Mouse (Mus musculus) midbrain, embryonic 11.5 days (tissue): ENCODE data around the gene Cep112. TPM values are rescaled to one million over a fixed set of nuclear protein-coding genes. Genes with fewer than 3 reads are reported as not detected.

Source experiments
- ATAC-seq: fragments of 200-750 bp; cut with Nextera tagmentation; 2 replicates; pipeline ENCODE4 v1.8.0; 2017; ENCODE audit warnings: moderate TSS enrichment, moderate library complexity; ENCODE audit not compliant: low FRiP score
- DNase-seq: peaks from one replicate; pipeline ENCODE4 v3.0.0; 2015; ENCODE audit warnings: low spot score; ENCODE audit errors: missing footprints
- H3K27ac ChIP-seq: fragments of 300-500 bp; sonication (generic); 2 replicates; pipeline ENCODE4 v1.5.1; 2014; ENCODE audit warnings: low read depth, low read length
- H3K27me3 ChIP-seq: fragments of 300-500 bp; sonication (generic); 2 replicates; pipeline ENCODE4 v1.6.1; 2014; ENCODE audit warnings: mild to moderate bottlenecking, low read length, moderate library complexity, mixed read lengths; ENCODE audit not compliant: control insufficient read depth, insufficient read depth
- H3K36me3 ChIP-seq: fragments of 300-500 bp; sonication (generic); 2 replicates; pipeline ENCODE4 v1.6.1; 2014; ENCODE audit warnings: mild to moderate bottlenecking, low read length, moderate library complexity, mixed read lengths; ENCODE audit not compliant: control insufficient read depth, insufficient read depth
- H3K4me1 ChIP-seq: fragments of 300-500 bp; sonication (generic); 2 replicates; pipeline ENCODE4 v1.6.1; 2014; ENCODE audit warnings: low read length; ENCODE audit not compliant: control insufficient read depth, insufficient read depth
- H3K4me2 ChIP-seq: fragments of 300-500 bp; sonication (generic); 2 replicates; pipeline ENCODE4 v1.6.1; 2014; ENCODE audit warnings: mild to moderate bottlenecking, moderate library complexity
- H3K4me3 ChIP-seq: fragments of 300-500 bp; sonication (generic); 2 replicates; pipeline ENCODE4 v1.5.1; 2014; ENCODE audit warnings: low read depth, low read length
- H3K9ac ChIP-seq: fragments of 300-500 bp; sonication (generic); 2 replicates; pipeline ENCODE4 v1.6.1; 2014; ENCODE audit warnings: low read length
- H3K9me3 ChIP-seq: fragments of 300-500 bp; sonication (generic); 2 replicates; pipeline ENCODE4 v1.6.1; 2016; ENCODE audit warnings: low read length; ENCODE audit not compliant: control insufficient read depth
- WGBS: fragments of 180-500 bp; shearing (Covaris S2); extraction: QIAGEN DNeasy Blood & Tissue Kit; methylation state at CpG from one replicate; pipeline ENCODE4 v1.1.7; 2014; 5-methylcytosine and 5-hydroxymethylcytosine counted together
- polyA plus RNA-seq: library from polyadenylated mRNA; unstranded; fragments of >200 nt; fragmentation: Nextera tagmentation; extraction: Ambion mirVana; gene quantifications from 2 replicates; pipeline ENCODE4 v1.2.1, GENCODE M21; 2014

Cep112 gene
- polyA plus RNA-seq, 1 experiment from 2014 or later, result 21.3 TPM

DNA sequence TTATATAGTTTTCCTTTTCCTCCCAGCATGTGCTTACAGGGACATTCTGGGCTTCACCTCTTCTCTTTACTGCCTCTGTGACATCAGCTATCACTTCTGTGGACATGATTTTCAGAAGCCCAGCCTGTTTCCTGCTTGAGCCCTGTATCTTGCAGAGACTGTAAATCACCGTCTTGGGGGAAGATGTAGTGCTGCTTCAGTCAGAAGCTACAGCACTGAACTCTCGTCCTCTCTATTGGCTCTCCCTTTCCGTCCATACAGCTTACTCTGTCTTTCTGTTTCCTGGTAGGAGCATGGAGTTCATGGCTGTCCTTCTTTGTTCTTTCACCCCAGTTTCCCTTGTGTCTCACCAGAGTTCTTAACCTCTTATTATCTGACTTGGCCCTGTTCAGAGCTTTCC, 352.2 kb downstream of the Cep112 start:
- 64% methylated on average over 3 of the region's 3 CpGs for WGBS

DNA sequence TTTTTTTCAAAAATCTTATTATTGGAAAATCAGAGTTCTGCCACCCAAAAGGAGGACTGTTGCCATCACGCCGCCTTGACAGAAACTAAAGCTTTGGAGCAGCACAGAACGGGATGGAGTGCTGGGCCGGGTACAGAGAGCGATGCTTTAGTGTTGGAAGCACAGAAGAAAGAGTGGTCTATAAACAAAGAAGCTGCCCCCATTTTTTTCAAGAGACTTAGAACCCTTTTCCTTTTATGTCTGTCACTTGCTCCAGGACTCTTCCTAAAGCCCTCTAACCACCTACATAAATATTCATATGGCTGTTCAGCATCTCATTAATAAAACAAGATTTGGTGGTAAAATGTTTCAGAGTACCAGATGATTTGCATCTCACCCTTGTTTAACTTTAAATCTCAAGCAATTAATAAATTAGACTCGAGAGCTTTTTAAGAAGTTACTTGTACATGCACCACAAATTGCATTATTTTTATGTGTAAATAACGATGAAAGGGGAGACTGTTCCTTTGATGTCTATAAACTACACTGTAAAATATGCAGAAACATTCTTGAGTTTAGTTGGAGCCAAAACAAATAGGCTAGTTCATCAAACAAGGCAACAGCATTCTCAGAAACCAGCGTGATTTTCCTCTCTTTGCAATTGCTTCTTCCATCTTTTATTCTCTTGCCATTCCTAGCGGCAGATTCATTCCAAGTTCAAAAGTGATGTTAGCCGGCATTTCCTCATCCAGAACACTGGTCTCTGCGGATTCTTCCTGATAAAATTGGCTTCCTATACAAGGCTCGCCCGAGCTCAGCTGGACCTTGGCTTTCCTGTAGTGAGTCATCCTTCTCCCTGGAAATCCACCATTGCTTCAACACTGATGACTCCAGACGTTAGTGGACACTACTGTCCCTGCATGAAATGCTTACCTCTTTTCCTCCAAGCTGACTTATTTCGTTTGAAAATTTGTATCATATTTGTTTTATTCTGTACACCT, 355.6 kb downstream of the Cep112 start:
- Histone ChIP-seq H3K27me3 (no peaks in the 10 kb centered on the region), H3K9me3 (no peaks in the 10 kb centered on the region), H3K27ac (no peak overlapping the region), H3K4me3 (no peak overlapping the region), H3K4me1 (peaks cover 3% of the 10 kb centered on the region; the same call in 1 of the 2 replicates), H3K9ac (no peak overlapping the region), H3K36me3 (no peaks in the 10 kb centered on the region), H3K4me2 (no peak overlapping the region)
- DNase-seq (peak; percentile 78), ATAC-seq (peak; percentile 68)
- 77% methylated on average over 15 of the region's 15 CpGs for WGBS

More for the DNA sequence above, 352.2 kb downstream of the Cep112 start:
- Histone ChIP-seq H3K27ac (no peak overlapping the region), H3K4me2 (no peak overlapping the region), H3K4me3 (no peak overlapping the region), H3K9ac (no peak overlapping the region), H3K36me3 (no peaks in the 10 kb centered on the region), H3K4me1 (peaks cover 3% of the 10 kb centered on the region; the same call in 1 of the 2 replicates), H3K27me3 (no peaks in the 10 kb centered on the region), H3K9me3 (no peaks in the 10 kb centered on the region)
- ATAC-seq (no peak), DNase-seq (peak; percentile 69)

DNA sequence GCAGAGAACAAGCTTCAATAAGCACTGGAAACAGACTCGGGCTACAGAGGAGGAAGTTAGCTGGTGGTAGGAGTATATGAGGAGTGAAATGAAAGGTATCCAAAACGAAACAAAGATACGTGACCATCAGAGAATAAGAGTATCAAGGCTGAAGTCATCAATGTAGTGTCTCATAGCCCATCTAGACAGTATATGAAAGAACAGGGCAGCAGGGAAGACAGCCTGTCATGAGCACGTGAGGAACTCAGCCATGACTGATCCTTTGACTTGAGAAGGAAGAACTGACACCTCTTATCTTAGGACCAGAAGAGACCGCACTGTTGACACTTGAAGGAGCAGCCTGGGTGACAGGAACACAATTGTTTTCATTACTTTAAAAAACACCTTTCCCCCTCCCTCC, 373.4 kb downstream of the Cep112 start:
- peaks cover 10% of the 10 kb centered on the region; the same call in 1 of the 2 replicates for H3K4me1 ChIP-seq
- H3K27ac ChIP-seq, result no peak overlapping the region
- H3K4me2 ChIP-seq, result no peak overlapping the region
- H3K27me3 ChIP-seq, result no peaks in the 10 kb centered on the region
- no peaks in the 10 kb centered on the region for H3K36me3 ChIP-seq
- DNase-seq (peak; percentile 77), ATAC-seq (no peak)
- WGBS, result 78% methylated on average over 5 of the region's 5 CpGs
- H3K9ac ChIP-seq, result no peak overlapping the region
- no peak overlapping the region for H3K4me3 ChIP-seq
- H3K9me3 ChIP-seq, result no peaks in the 10 kb centered on the region

DNA sequence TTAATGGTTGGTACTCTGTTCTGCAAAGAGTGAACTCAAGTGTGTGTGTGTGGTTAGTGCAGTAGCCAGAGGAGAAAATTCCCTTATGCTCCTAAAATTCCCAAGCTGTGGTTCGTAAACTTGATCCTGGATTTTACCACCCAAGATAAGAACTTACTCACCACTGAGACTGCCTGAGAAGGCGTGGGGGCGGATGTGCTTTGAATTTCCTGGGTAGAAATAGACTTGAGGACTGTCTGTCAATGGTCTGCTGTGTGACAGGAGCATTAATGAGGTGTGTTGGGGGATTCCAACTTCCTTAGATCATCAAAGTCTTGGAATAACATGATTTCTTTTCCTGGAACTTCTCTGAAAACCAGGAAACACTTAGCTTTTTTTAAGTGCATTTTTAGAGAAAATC, 374.7 kb downstream of the Cep112 start:
- Histone ChIP-seq H3K27me3 (no peaks in the 10 kb centered on the region), H3K4me3 (no peak overlapping the region), H3K27ac (no peak overlapping the region), H3K9me3 (no peaks in the 10 kb centered on the region), H3K4me2 (no peak overlapping the region), H3K4me1 (peaks cover 13% of the 10 kb centered on the region; the same call in 1 of the 2 replicates), H3K9ac (no peak overlapping the region), H3K36me3 (no peaks in the 10 kb centered on the region)
- ATAC-seq, result no peak
- 74% methylated on average over 3 of the region's 3 CpGs for WGBS
- DNase-seq, result no peak

DNA sequence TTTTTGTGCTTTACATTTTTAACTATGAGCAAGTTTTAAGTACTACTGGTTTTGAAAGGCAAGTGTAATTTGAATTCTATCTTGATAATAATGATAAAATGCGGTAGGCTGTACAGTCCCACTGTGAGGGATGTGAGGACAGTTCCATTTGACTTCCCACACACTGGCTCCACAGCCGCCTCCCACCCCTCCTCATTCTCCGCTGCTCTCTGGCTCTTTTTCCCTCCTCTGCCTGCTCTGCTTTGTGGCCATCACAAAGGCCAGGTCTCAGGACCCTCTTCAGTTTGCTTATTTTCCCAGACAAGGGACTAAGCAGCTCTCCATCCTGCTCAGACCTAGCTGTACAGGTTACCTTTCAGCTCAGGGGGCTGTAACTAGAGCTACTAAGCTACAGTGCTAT, 379.0 kb downstream of the Cep112 start:
- Histone ChIP-seq H3K4me3 (no peak overlapping the region), H3K36me3 (no peaks in the 10 kb centered on the region), H3K27me3 (no peaks in the 10 kb centered on the region), H3K4me1 (peaks cover 9% of the 10 kb centered on the region; the same call in 1 of the 2 replicates), H3K27ac (no peak overlapping the region), H3K9ac (no peak overlapping the region), H3K9me3 (no peaks in the 10 kb centered on the region), H3K4me2 (no peak overlapping the region)
- WGBS, result 45% methylated on average over 3 of the region's 3 CpGs
- ATAC-seq (no peak), DNase-seq (peak; percentile 85)

DNA sequence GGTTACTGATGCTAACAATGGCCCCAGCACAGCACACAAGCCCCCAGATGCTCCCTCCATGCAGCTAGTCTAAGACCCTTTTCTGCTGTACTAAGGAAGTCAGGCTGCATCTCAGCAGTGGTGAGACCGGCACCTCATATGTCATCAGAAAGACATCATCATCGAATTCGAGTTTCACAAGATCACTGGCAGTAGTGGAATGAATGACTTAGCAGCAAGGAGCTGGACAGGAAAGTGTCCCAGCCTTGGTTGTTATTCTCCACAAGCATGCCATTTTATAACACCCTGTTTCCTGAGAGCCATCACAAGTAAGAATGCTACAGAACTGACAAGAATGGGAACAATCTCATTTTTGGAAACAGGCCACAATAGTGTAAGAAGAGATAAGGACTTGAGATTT, 381.0 kb downstream of the Cep112 start:
- no peaks in the 10 kb centered on the region for H3K9me3 ChIP-seq

DNA sequence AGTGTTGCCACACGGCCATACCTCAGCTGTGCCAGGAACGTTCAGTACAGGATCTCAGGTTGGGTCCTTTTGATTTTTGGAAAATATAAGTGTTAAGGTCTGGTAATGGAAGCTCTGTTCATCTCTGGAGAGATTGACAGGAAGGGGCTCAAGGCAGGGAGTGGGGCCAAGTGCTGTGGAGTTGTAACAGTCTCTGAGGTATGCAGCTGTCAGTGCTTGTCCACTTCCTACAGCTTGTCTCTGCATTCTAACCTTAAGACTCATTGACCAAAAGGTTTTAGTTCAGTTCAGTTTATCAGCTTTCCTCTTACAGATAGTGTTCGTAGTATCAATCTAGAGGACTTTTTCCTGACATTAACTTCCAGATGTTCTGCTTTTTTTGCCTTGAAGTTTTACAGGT, 384.6 kb downstream of the Cep112 start:
- Histone ChIP-seq H3K9ac (no peak overlapping the region), H3K36me3 (no peaks in the 10 kb centered on the region), H3K4me3 (no peak overlapping the region), H3K27ac (no peak overlapping the region), H3K4me2 (no peak overlapping the region), H3K9me3 (no peaks in the 10 kb centered on the region), H3K4me1 (no peaks in the 10 kb centered on the region), H3K27me3 (no peaks in the 10 kb centered on the region)
- WGBS, result 96% methylated on average over 3 of the region's 3 CpGs
- DNase-seq (no peak), ATAC-seq (no peak)

More for the DNA sequence above, 381.0 kb downstream of the Cep112 start:
- Histone ChIP-seq H3K4me2 (no peak overlapping the region), H3K36me3 (no peaks in the 10 kb centered on the region), H3K27ac (no peak overlapping the region), H3K9ac (no peak overlapping the region), H3K4me3 (no peak overlapping the region), H3K27me3 (no peaks in the 10 kb centered on the region), H3K4me1 (peaks cover 9% of the 10 kb centered on the region; the same call in 1 of the 2 replicates)
- DNase-seq (peak; percentile 70), ATAC-seq (no peak)
- 85% methylated on average over 3 of the region's 3 CpGs for WGBS

DNA sequence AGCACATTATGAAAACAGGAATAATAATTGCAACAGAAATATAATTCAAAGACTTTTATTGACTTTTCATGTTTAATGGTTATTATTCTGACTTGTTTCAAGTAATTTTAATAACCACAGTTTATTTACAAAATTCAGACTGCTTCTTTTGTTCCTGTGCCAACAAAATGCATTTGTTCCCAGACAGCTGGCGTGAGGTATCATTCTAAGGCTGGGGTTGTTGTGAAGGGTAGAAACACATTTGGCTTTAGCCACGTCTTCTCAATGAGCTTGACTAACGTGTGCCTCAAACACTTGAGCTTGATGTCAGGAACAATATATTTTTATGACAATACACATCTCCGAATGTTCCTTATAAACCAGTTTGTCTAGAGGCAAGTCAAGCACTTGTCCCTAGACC, 396.8 kb downstream of the Cep112 start:
- H3K4me2 ChIP-seq, result no peak overlapping the region
- ATAC-seq (no peak), DNase-seq (peak; percentile 61)
- 73% methylated on average over 4 of the region's 4 CpGs for WGBS
- no peaks in the 10 kb centered on the region for H3K27me3 ChIP-seq
- peaks cover 6% of the 10 kb centered on the region; the same call in 1 of the 2 replicates for H3K4me1 ChIP-seq
- H3K27ac ChIP-seq, result no peak overlapping the region
- H3K36me3 ChIP-seq, result no peaks in the 10 kb centered on the region
- H3K9me3 ChIP-seq, result no peaks in the 10 kb centered on the region
- no peak overlapping the region for H3K9ac ChIP-seq
- no peak overlapping the region for H3K4me3 ChIP-seq

DNA sequence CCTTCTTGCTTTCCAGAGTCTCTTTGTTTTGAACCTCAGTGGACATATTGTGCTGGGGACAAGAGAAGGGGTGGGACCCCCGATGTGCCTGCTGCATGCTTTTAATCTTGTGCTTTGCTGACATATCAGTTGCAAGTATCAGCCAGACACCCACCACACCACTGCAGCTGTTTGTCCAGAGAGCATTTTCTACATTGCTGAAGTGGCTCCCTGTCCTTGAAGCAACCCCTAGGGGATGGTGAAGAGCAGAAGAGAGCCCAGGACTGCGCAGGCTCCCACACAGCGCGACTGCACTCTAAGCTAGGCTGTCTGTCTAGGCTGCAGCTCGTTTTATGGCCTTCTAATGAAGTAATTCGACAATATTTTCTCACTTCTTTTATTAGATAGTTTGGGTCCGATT, 397.3 kb downstream of the Cep112 start:
- no peak overlapping the region for H3K27ac ChIP-seq
- peak; percentile 73 for DNase-seq
- WGBS, result 73% methylated on average over 7 of the region's 7 CpGs
- H3K4me3 ChIP-seq, result no peak overlapping the region
- H3K9me3 ChIP-seq, result no peaks in the 10 kb centered on the region
- H3K4me1 ChIP-seq, result peaks cover 6% of the 10 kb centered on the region; the same call in 1 of the 2 replicates
- no peak overlapping the region for H3K9ac ChIP-seq
- H3K27me3 ChIP-seq, result no peaks in the 10 kb centered on the region
- no peak overlapping the region for H3K4me2 ChIP-seq
- no peaks in the 10 kb centered on the region for H3K36me3 ChIP-seq
- no peak for ATAC-seq
